Mouse (Mus musculus): Measurements from ENCODE around the gene Tmeff1.

Gene Tmeff1

GRCm38 (mm10) chr4:48584421-48585240 lies at the start of gene Tmeff1:
Tmeff1 (plus strand) TSS chr4:48585174.
- no peak for DNase-seq (ENCODE audit: low spot score in 2 of 2)

- no peak for DNase-seq (ENCODE audit: low spot score in 2 of 2)
Measured at GRCm38 (mm10) chr4:48536275-48536674, 48.7 kb upstream of the Tmeff1 start.

GRCm38 (mm10) chr4:48537024-48537423 lies 48.0 kb upstream of the Tmeff1 start:
- no peak for DNase-seq (ENCODE audit: low spot score in 2 of 2)

DNA sequence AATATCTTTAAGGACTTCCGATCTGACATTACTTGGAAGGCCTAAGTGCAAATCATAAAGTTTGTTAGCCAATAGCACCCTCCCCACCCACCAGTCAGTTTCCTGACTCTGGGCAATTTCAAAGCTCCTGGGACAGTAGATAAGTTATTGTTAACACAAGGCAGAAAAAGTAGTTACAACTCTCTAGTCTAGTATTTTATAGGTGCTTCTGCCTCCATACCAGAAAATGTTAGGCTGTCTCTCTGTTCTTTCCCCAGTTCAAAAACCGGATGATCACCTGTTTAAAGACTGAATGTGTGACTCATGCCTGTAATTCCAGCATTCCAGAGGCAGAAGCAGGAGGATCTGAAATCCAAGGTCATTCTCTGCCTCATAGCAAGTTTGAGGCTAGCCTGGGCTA lies 46.4 kb upstream of the Tmeff1 start:
- no peak for DNase-seq (ENCODE audit: low spot score in 2 of 2)

- peak in 1 of 2 experiments; percentile 27 for DNase-seq (ENCODE audit: low spot score in 2 of 2)
Measured at GRCm38 (mm10) chr4:48539841-48540575, 45.0 kb upstream of the Tmeff1 start, which contains the start of gene Msantd3. Msantd3 (plus strand) TSS chr4:48539935.

GRCm38 (mm10) chr4:48540576-48541111 lies 44.3 kb upstream of the Tmeff1 start:
- no peak for DNase-seq (ENCODE audit: low spot score in 2 of 2)

DNA sequence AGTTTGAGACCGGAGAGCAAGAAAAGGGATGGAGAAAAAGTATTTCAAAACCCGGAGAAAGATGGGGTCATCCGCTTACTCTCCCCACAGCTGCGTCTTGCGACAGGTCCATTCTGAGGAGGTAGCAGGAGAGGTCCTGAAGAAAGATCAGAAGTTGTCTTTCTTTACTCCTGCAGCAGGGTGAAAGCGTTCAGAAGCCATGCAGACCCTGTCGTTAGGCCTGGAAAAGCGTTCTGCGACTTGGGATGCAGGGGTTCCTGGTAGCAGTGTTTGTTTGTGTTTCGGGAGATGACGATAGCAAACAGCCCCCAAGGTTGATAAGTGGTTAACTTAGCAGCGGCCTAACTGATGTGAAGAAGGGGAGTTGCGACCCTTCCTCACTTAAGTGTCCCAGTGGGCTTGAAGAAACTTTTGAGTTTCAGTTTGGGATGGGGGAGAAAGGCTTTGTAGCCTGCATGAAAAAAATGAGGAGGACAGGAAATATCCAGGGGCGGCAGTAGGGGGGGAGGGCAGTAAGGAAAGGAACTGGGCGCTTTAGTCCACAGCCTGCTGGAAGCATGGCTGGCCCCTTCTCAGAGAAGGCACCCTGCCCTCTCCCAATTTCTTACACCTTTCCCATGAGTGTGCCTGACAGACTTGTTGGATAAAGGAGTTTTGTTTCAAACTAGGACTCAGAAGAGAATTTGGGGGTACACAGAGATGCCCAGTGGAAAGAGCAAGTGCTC lies 43.3 kb upstream of the Tmeff1 start:
- no peak for DNase-seq (ENCODE audit: low spot score in 2 of 2)

- no peak for DNase-seq (ENCODE audit: low spot score in 2 of 2)
Measured at GRCm38 (mm10) chr4:48542351-48542750, 42.6 kb upstream of the Tmeff1 start.

DNA sequence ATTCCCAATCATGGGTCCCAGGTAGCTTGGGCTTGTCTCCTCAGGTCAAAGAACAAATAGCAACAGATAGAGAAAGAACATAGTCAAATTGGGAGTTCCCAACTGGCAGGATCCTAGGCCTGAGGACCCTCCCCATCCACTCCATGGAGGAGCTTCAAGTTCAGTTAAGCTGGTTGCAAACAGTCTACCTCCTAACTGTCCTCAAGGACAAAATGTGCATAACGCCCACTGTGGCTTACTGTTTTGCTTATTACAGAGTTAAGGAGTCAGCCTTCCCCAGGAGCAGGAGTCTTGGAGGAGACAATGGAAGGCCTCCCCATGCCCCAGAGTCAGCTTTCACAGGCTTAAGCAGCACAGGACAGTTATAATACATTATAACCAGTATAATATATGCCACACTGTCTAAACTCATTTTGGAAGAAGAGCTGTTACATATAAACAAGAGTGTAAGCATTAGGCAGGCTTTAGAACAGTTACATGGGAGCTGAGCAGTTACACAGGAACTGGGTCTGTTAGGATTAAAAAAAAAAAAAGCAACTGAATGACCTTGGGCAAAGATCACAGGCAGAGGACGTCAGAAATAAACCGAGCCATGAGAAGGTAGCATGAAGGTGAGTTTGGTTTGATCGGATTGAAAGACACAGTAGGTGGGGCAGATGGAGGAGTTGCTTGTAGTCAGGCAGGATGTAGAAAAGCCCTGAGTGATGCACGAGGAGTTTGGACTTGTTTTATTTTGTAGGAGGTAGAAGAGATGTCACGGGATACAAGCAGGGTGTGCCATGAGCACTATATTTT lies 41.7 kb upstream of the Tmeff1 start:
- no peak for DNase-seq (ENCODE audit: low spot score in 2 of 2)

- no peak for DNase-seq (ENCODE audit: low spot score in 2 of 2)
Measured at GRCm38 (mm10) chr4:48544141-48544540, 40.8 kb upstream of the Tmeff1 start.

DNA sequence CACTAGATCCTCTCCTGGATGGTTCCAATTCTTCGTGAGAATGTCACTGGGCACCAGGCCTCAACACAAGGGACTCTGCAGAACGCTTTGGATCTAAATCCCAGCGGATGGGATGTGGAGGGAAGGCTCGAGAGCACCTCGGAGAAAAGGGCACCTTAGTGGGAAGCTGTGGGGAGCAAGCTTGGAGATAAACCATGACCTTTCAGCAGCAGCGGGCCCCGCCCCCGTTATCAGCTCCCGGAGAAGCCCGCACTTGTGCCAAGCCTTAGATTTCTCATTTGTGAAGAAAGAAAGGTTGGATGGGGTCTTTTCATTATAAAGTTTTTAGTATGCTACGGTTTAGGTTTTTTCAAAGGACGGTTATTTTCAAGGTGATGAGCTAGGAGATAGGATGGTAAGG lies 39.0 kb upstream of the Tmeff1 start:
- DNase-seq (ENCODE audit: low spot score in 2 of 2), result no peak

- no peak for DNase-seq (ENCODE audit: low spot score in 2 of 2)
Measured at GRCm38 (mm10) chr4:48546568-48547496, 38.1 kb upstream of the Tmeff1 start.

DNA sequence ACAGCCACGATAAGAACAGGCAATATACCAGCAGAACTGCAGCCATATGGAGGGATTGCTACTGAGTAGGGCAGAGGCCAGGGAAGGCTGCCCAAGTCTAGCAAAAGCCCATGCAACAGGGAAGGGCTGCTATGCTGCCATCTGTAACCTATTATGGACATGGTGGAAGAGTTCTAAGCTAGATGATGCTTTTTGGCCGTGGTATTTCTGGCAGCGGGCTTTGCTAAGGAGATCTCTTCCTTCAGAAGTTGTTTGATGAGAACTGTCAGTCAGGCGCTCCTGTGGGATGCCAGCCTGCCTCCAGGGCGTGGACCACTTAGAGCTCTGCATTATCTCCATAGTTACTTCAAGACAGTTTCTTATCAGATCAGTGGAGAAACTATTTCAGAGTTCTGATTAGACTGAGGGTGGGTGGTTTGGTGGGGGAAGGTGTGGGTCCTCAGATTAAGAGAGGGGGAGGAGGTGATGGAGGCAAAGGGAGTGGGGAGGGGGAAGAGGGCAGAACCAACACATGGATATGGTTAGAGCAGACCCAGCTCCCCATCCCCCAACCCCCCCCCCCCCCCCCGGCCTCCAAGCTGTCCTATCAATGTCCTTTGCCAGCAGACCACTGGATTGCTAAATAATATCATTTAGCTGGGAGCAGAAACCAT lies 36.5 kb upstream of the Tmeff1 start:
- no peak for DNase-seq (ENCODE audit: low spot score in 2 of 2)

DNA sequence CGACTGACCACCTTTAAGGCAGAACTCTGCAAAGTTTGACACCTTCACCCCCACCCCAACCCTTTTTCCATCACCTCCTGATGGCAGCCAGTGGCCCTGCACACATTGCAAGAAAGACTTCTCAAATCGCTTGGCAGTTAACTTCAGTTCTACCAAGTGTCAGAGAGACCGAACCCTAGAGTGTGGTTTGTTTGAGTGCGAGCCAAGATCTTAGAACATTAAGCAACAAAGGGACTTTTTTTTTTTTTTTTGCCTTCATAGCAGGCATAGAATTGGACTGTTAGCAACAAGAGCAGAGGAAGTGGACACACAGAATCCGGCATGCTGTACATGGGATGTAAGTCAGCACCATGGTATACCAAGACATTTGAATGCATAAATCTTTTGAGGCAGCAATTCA lies 35.3 kb upstream of the Tmeff1 start:
- DNase-seq (ENCODE audit: low spot score in 2 of 2), result no peak

- no peak for DNase-seq (ENCODE audit: low spot score in 2 of 2)
Measured at GRCm38 (mm10) chr4:48552486-48553064, 32.4 kb upstream of the Tmeff1 start.

- DNase-seq (ENCODE audit: low spot score in 2 of 2), result no peak
Measured at GRCm38 (mm10) chr4:48554132-48554531, 30.8 kb upstream of the Tmeff1 start.

- no peak for DNase-seq (ENCODE audit: low spot score in 2 of 2)
Measured at GRCm38 (mm10) chr4:48555729-48556128, 29.2 kb upstream of the Tmeff1 start.

DNA sequence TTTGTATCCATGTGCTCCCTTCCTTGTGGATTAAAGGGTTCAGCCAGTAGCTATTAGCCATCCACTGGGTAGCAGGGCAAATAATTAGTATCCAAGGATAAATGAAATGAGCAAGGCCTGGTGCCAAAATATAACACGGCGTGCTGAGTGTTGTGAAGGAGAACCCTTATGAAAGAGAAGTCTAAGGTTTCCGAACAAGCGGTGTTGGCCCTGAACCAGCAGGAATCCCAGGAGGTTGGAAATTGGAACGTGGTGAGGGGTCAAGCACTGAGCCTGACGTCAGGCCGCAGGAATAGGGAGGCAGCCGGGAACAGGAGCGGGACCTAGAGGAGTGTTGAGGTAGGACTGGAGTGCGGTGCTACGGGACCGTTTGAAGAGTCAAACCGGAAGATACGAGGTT lies 25.3 kb upstream of the Tmeff1 start:
- no peak for DNase-seq (ENCODE audit: low spot score in 2 of 2)

GRCm38 (mm10) chr4:48561824-48562223 lies 23.1 kb upstream of the Tmeff1 start:
- no peak for DNase-seq (ENCODE audit: low spot score in 2 of 2)
